Mouse (Mus musculus) MEL-GATA-1-ER (cell line): ENCODE results near the gene Evx2.

Experiments used
- DNase-seq: peaks from one replicate; pipeline ENCODE4 v3.0.0-alpha.2; 2012; ENCODE audit warnings: low read depth; ENCODE audit errors: extremely low read depth

Evx2 gene

DNA sequence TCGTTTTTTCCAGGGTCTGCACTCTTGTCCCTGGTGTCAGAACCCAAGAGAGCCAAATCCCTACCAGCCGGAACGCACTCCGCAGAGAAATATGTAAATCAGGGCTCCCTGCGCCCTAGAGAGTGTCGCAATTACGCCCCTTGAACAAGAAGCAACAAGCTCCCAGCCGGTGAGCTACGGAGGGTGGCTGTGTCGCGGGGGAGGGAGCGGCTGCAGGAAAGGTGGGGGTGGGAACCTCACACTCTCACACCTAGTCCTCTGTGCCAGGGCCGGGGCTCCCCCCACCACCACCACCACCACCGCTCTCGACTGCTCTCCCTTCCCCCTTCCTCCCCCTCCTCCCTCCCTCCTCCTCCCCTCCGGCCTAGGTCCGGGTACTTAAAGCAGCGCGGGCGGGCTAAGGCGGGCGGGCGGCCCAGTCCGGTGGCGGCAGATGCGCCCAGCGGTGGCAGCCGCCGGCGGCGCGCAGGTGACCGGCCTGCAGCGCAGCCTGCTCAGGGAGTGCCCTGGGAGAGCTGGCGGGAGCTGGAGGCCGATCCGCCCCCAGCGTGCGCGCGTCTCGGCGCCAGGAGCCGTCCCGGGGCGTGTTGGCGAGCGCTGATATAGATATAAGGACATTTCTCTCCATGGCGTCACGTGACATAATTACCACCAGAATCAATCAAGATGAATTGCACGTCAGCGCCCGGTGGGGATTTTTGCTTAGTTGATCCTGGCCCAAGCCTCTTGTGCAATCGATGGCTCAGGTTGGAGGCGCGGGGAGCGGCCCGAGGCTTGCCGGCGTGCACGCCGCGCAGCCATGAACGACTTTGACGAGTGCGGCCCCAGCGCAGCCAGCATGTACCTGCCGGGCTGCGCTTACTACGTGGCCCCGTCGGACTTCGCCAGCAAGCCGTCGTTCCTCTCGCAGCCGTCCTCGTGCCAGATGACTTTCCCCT, 22.5 kb upstream of the Evx2 start:
- DNase-seq: no peak

DNA sequence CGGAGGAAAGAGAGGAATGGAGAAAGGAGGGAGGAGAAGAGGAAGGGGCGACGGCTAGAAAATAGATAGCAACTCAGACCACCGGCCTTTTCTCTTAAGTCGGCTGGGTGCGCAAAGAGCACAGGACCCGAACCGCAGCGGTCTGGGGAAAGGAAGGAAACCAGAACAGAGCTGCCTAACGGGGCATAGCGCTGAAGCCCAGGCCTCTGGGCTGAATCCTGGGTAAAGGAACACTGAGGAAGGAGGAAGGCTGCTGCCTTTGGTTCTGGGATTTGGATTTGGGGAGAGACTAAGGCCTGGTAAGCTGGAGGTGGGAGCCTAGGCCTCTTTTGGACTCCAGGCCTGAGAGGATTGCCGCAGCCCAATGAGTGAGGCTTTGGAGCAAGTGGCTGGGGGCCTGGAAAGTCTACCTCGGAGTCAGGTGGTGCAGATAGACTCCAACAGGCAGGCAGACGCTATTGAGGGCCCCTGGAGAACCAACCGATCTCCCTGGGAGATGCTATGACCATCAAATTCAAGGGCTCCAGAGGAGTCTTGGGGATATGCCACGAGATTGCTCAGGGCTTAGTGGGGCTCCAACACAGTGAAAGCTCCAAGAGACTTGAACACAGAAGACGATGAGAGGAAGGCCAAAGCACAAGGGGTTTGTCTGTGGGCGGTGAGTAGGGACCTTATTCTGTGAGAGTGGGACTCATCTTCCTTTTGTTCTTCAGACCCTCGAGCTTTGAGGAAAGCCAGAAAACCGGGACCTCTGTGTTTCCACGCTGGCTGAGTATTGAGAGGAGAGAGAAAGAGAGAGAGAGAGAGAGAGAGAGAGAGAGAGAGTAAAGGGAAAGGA, 21.4 kb upstream of the Evx2 start:
- DNase-seq: no peak

DNA sequence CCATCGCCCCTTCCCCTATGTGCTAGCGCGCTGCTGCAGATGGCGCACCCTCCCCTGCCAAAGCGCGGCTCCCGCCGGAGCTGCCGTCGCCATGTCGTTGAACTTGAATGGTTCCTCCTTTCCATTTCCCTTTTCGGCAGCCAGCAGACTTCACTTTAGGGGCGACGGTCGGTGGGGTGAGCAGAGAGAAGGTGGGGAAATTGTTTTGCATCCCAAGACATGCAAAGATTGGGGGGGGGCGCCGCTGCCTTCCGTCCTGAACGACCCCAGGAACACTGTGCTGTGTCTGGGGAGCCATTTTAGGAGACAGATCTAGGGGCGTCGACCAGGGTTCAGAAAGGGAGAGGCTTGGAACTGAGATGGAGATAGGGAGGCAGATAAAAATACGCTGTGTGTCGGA, 20.6 kb upstream of the Evx2 start:
- DNase-seq: no peak

DNA sequence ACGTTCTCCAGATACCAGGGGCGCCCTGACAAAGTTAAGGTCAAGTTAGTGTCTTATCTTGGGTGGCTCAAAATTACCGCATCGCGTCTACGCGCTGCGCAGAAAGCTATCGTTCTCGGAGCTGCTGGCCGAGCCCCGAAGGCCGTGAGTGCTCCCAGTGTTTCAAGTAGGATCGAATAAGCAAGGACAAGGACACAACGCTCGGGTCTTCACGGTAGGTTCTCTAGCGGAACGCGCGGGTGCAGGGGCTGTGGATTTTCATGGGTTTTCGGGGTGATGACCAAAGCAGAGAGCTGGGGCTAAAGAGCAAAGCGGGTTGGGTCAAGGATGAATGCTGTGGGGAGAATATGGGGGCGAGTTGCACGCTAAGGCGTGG, 20.2 kb upstream of the Evx2 start:
- no peak for DNase-seq

DNA sequence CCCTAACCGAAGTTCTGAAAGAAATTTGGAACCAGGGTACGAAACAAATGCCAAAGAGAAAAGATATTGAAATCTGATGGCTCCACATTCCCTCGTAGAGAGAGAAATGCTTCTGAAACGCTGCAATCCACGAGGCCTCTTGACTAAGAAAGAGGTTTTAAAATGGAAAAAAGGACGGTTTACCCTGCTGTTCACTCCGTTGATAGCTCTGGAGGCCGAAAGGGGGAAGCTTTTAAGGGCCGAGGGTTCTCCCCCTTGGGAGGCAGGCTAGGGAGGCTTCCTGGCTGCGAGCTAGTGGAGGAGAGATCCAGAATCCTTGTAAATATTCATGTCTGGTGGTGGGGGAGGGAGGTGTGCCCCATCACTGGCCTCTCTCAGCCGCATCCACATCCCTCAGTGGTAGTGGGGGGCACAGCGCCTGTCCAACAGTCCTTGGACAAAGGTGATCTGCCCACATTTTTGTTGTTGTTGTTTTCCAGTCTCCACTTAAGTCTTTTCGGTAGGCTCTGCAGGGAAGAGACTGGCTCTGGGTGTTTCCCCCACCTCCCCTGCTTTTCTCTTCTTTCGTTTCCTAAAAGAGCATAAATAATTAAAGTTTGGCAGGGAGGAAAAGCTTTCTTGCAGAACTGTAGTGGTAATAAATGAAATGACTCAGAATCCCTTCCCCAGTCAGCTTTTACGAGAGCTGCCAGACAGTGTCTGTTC, 19.7 kb upstream of the Evx2 start, which contains the start of gene Hoxd11:
Hoxd11 (plus strand) TSS at position 667 of the 705 bp plus-strand sequence.
- no peak for DNase-seq

DNA sequence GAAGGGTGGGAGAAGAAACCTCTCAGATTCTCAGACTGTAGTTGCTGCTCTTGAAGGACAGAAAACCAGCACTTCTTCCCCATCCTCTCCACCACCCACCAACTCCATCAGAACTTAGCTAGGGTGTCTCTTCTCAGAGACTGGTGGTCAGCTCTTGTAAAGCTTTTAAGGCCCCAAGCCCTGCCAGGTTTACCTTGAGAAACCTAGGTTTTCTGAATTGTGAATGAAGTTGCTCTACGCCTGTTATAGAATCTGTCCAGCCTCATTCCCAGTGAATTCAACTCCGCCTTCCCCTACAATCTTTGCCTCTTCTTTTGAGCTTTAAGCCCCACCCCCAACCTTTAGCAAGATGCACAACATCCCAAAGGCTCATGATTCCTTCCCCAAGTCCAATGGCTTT, 17.7 kb upstream of the Evx2 start:
- no peak for DNase-seq

DNA sequence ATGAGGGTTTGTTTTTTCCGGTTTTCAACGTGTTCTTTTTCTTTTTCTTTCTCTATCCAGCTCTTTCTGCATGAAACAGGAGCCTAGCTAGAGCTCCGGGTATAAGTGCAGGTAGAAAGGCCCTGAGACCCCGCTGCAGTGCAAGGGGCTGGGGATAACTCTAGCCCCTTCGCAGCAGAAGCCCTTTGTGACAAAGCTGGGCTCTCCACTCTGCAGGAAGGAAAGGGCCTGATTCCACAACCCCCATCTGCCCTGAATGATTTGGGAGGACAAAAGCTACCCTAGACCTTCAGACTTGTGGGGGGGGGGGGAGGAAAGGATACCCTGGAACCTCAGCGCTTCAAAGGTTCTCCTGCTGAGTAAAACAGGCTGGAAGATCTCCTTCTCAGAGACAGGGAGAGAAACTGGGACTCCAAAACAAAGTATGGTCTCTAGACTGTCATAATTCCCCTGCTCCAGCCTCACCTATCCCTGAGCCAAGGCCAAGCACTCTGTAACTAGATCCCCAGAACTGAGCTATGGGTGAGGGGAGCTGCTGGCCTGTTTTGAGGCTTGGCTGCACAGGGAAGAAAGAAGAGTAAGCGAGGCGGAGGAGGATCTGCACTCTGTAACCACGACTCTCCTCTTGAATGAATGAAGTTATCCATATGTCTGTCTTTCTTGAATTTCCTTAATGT, 17.2 kb upstream of the Evx2 start:
- DNase-seq: no peak

DNA sequence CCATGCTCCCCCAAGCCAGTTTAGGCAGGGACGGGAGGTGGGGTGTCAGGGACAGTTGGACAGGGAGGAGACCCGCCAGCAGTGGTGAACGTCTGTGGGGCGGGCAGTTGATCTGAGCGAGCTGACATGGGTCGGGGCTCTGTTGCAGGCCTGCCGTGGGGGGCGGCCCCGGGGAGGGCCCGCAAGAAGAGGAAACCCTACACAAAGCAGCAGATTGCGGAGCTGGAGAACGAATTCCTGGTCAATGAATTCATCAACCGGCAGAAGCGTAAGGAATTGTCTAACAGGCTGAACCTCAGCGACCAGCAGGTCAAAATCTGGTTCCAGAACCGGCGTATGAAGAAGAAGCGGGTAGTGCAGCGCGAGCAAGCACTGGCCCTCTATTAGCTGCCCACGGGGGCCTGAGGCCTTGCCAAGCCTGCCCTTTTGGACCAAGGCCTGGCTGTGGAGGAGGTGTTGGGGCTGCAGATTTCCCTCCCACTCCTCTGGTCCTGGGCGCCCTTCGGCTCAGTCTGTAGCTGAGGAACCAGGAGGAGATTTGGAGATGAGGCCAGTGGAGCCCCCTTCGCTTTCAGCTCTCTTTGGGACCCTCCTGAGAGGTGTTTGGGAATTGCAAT, 16.4 kb upstream of the Evx2 start:
- DNase-seq: no peak

DNA sequence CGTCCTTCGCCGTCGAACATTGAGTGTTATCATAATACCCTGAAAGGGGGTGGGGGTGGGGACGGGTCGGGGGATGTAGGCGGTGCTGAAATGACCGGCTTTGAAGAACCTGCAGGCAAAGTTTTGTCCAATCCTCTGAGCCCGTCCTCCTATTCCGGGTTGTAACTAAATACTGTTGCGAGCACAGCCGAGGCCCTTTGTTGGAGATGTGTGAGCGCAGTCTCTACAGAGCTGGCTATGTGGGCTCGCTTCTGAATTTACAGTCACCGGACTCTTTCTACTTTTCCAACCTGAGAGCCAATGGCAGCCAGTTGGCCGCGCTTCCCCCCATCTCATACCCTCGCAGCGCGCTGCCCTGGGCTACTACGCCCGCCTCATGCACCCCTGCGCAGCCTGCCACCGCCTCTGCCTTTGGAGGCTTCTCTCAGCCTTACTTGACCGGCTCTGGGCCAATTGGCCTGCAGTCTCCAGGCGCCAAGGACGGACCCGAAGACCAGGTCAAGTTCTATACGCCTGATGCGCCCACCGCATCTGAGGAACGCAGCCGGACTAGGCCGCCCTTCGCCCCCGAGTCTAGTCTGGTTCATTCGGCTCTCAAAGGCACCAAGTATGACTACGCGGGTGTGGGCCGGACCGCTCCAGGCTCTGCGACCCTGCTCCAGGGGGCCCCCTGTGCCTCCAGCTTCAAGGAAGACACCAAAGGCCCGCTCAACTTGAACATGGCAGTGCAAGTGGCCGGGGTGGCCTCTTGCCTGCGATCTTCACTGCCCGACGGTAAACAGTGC, 15.7 kb upstream of the Evx2 start, which contains the start of gene Hoxd12:
Hoxd12 (plus strand) TSS at position 133 of the 785 bp plus-strand sequence.
- DNase-seq: no peak

DNA sequence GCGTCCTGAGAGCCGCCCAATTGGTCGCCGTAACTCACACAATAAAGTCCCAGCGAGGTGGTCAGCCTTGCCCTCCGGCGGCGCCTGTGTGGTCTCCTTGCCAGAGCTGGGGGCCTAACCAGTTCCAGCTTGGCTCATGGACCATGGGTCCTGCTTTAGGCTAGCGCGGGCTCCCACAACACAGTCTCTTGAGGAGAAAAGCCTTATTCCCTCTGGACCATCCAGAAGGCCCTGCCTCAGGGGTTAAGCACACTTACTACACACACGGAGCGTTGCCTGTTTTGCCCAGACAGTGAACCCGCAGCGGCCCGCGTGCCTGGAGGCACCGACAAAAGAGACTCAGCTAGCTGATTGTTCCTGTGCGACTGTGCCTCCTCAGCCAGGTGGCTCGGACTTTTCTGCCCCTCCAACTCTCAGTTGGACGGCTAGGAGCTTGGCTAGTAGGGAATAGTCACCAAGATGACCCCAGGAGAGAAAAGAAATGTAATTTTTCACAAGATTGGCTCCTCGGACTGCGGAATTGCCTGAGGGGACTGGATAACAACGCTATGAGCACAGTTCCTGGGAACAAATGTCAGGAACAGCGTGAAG, 14.6 kb upstream of the Evx2 start:
- no peak for DNase-seq

DNA sequence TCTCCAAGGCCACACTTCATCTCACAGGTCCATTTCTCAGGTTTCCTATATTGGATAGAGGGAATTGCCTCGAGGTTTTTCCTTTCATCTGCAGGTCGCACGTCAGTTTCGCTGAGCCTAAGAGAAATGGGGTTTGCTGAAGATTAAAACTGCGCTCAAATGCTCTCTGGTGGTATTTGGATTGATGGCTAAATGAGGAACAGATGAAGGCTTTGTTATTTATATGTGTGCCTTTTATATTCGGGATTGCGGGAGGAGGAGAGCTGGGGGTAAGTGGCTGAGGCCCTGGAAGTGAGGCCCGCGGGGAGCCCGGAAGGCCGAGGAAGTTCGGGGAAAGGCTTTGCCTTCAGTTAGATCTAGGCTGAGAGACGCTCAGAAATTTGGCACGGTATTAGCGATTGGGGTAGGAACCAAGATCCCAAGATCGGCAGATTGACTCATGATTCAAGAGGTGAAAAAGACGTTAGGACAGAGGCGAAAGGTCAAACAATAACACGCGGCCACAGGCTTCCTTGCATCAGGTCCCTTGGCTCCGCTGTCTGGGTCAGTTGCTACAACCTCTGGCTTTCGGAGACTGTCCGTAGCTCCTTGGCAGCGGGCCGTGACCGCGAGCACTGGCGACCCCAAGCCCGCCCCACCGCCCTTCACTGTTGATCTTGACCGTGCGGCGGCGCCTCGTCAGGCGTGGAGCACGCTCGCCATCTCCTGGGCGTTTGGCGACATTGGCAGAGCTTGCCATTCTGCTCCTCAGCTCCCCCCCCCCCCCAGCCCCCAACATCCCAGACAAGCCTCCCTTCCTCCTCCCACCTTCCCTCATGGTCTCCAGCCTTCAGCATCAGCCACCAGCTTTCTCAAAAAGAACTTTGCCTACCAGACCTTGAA, 13.4 kb upstream of the Evx2 start:
- DNase-seq: no peak

DNA sequence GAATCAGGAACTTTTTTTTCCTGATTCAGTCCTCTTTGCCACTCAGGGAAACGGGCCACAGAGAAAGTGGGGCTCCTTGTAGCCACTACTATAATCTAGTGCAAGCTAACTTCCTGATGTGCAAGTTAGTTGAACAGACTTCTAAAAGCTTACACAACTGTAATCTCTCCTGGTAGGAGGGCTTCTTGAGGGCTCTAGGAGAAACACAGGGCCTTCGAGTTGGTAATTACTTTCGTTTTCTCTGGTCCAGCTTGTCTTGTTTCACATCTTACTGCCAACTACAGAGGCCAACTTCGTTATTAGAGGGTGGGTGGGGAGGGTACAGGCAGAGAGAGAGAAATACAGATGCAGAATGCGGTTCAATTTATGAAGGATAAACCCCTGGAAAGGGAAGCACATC, 12.5 kb upstream of the Evx2 start:
- DNase-seq: no peak

DNA sequence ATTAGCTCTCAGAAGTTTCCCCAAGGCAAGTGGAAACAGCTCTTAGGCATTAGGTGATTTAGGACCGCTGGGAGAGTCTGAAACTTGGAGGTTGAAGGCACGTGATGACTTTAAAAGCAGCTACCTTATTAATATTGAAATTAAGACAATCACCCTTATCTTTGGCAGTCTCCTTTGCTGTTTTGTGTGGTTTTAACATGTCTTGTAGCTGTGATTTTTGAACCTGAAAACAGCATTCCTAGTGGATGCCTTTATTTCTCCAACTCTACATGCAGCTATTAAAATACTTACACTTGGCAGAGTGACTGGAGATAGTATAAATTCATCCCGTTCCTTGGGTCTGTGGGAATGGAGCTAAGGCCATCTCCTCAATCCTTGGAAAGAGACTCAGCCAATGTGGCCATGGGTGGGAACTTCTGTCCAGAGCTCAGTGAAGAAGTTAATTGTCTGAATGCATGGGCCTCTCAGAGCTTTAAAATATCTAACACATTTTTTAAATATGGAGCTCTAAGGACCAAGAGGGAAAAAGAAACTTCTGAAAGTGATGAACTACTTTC, 11.4 kb upstream of the Evx2 start:
- no peak for DNase-seq

DNA sequence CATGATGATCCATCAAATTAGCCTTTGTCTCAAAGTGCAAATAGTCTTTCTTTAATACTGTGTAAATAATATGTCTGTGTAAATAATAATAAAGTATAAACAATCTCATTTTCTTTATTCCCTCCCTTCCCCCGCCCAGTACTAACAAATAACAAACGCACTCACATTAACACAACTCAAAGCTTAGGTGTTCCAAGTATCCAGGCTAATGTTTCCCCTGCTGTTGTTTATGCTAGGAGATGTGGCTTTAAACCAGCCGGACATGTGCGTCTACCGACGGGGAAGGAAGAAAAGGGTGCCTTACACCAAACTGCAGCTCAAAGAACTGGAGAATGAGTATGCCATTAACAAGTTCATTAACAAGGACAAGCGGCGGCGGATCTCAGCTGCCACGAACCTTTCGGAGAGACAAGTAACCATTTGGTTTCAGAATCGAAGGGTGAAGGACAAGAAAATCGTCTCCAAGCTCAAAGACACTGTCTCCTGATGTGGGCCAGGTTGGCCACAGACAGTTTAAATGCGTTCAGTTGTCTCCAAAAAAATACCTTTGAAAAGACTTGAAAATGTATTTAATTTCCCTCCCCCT, 10.4 kb upstream of the Evx2 start:
- no peak for DNase-seq

DNA sequence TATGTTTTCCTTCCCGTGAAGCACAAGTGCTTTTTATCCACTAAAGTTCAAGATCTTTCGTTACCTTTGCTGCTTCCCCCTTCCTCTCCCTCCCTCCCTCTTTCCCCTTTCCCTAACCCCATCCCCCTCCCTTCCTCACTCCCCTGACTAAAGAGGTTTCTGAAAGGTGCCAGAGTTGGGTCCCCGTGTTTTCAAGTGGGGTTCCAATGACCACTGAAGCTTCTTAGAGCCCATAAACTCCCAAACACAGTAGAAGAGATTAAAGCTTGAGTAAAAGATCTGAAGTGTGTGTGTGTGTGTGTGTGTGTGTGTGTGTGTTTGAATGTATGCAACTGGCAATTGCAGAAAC, 9.8 kb upstream of the Evx2 start:
- no peak for DNase-seq

DNA sequence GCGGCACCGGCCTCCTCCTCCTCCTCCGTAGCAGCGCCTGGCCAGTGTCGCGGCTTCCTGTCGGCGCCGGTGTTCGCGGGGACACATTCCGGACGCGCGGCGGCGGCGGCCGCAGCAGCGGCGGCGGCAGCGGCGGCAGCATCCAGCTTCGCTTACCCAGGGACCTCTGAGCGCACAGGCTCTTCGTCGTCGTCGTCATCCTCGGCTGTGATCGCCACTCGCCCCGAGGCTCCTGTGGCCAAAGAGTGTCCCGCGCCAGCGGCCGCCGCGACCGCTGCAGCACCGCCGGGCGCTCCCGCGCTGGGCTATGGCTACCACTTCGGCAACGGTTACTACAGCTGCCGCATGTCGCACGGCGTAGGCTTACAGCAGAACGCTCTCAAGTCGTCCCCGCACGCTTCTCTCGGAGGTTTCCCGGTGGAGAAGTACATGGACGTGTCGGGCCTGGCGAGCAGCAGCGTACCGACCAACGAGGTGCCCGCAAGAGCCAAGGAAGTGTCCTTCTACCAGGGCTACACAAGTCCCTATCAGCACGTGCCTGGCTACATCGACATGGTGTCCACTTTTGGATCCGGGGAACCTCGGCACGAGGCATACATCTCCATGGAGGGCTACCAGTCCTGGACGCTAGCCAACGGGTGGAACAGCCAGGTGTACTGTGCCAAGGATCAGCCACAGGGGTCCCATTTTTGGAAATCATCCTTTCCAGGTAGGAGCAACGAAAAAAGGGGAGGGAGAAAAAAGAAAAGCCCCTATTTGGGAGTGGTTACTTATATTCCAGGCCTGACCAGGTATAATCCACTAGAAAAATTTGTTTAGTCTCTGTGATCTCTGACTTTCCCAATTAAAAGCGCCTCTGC, 9.2 kb upstream of the Evx2 start:
- DNase-seq: no peak

DNA sequence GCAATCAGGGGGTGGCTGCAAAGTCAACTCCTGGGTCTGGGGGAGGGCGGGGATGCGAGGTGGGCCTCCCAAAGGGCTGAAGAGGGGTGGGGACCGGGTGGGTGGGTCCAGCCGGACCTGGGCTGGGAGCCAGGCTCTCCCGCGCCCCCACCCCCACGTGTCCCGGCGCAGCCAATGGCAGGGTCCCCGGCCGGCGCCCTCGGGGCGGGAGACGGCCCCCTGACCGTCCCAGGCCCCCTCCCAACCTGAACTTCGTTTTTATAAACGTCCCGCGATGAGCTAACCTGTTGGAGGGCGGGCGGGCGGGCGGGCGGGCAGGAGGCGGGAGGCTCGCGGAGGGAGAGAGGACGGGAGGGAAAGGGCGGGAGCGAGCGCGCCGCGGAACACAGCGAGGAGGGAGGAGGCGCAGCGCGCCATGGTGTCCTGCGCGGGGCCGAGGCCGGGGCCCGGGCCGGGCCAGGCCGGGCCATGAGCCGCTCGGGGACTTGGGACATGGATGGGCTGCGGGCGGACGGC, 8.5 kb upstream of the Evx2 start, which contains the start of gene Hoxd13:
Hoxd13 (plus strand) TSS at position 469 of the 516 bp plus-strand sequence.
- DNase-seq: no peak
